Mouse (Mus musculus): ENCODE results near the gene Slc36a4. TPM values are rescaled to one million over a fixed set of nuclear protein-coding genes. Genes with fewer than 3 reads are reported as not detected.

Slc36a4 gene
- polyA plus RNA-seq, 1 experiment, result 6.1 TPM

- H3K4me3 ChIP-seq (ENCODE audit: insufficient read depth, low read depth, low read length), result no peak overlapping the region
- no peak for DNase-seq
- H3K27me3 ChIP-seq (replicated peaks; ENCODE audit: control insufficient read depth, insufficient read depth, low read length), result no peaks in the 10 kb centered on the region
- TF ChIP-seq POLR2A (IDR thresholded peaks at IDR 0.05; ENCODE audit: low read depth, low read length), result no peak
- TF ChIP-seq CTCF (conservative IDR thresholded peaks at IDR 0.05; ENCODE audit: insufficient read depth, insufficient read length, low read depth, low read length), result no peak
- 89% methylated on average over 12 of the region's 12 CpGs for WGBS
- H3K4me1 ChIP-seq (ENCODE audit: control insufficient read depth, insufficient read depth, low read length), result no peaks in the 10 kb centered on the region
- H3K27ac ChIP-seq (ENCODE audit: insufficient read depth, low read depth, low read length), result no peak overlapping the region
- no peaks in the 10 kb centered on the region for H3K36me3 ChIP-seq (ENCODE audit: control insufficient read depth, insufficient read depth, low read length)
Observed at GRCm38 (mm10) chr9:15772766-15773165, 63.2 kb downstream of the Slc36a4 start.

DNA sequence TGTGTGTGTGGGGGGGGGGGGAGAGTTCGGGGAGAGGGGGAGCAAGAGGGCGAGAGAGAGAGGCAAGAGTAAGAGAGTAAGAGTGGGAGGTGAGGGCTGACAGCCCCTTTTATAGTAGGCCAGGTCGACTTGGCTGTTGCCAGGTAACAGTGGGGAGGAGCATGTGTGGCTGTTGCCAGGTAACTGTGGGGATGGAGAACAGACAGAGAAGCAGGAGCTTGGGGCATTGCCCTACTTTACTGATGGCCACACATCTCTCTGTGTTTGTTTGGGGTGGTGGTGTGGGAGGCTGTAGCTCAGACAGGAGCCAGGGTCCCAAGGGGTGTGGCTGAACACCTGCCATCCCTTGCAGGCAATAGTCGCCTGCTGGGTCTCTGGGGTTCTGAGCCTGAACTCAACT lies 63.9 kb downstream of the Slc36a4 start:
- 51% methylated on average over 4 of the region's 4 CpGs for WGBS
- Histone ChIP-seq H3K27ac (ENCODE audit: insufficient read depth, low read depth, low read length) (no peak overlapping the region), H3K4me3 (ENCODE audit: insufficient read depth, low read depth, low read length) (no peak overlapping the region), H3K27me3 (replicated peaks; ENCODE audit: control insufficient read depth, insufficient read depth, low read length) (no peaks in the 10 kb centered on the region), H3K4me1 (ENCODE audit: control insufficient read depth, insufficient read depth, low read length) (no peaks in the 10 kb centered on the region), H3K36me3 (ENCODE audit: control insufficient read depth, insufficient read depth, low read length) (no peaks in the 10 kb centered on the region)
- TF ChIP-seq POLR2A (IDR thresholded peaks at IDR 0.05; ENCODE audit: low read depth, low read length), result no peak
- TF ChIP-seq CTCF (conservative IDR thresholded peaks at IDR 0.05; ENCODE audit: insufficient read depth, insufficient read length, low read depth, low read length), result no peak
- DNase-seq, result no peak

DNA sequence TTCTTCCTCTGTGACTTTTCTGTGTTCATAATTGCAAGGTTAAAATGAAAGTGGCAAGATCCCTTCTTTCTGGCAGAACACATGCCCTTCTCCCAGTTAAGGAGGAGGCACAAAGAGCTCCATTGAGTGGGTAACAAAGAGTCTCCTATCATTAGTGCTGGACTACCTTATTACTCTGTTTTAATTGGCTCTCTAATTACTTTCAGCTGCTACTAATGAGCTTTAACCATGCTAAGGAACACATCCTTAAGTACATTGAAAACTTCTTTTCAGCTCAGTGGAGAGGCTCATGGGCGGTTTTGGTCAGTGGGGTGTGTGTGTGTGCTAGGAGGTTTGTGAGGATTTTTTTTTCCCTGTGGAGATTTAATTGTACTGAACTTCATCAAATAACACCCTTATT lies 65.4 kb downstream of the Slc36a4 start:
- TF ChIP-seq POLR2A (IDR thresholded peaks at IDR 0.05; ENCODE audit: low read depth, low read length), result no peak
- Histone ChIP-seq H3K27ac (ENCODE audit: insufficient read depth, low read depth, low read length) (no peak overlapping the region), H3K36me3 (ENCODE audit: control insufficient read depth, insufficient read depth, low read length) (no peaks in the 10 kb centered on the region), H3K27me3 (replicated peaks; ENCODE audit: control insufficient read depth, insufficient read depth, low read length) (no peaks in the 10 kb centered on the region), H3K4me3 (ENCODE audit: insufficient read depth, low read depth, low read length) (no peak overlapping the region), H3K4me1 (ENCODE audit: control insufficient read depth, insufficient read depth, low read length) (no peaks in the 10 kb centered on the region)
- no peak for DNase-seq
- WGBS, result 83% methylated on average over 1 of the region's 1 CpGs

GRCm38 (mm10) chr9:15781936-15782335 lies 72.4 kb downstream of the Slc36a4 start:
- DNase-seq, result no peak
- TF ChIP-seq CTCF (conservative IDR thresholded peaks at IDR 0.05; ENCODE audit: insufficient read depth, insufficient read length, low read depth, low read length) (no peak), POLR2A (IDR thresholded peaks at IDR 0.05; ENCODE audit: low read depth, low read length) (no peak)
- no peaks in the 10 kb centered on the region for H3K27me3 ChIP-seq (replicated peaks; ENCODE audit: control insufficient read depth, insufficient read depth, low read length)
- H3K4me3 ChIP-seq (ENCODE audit: insufficient read depth, low read depth, low read length), result no peak overlapping the region
- H3K36me3 ChIP-seq (ENCODE audit: control insufficient read depth, insufficient read depth, low read length), result no peaks in the 10 kb centered on the region
- H3K27ac ChIP-seq (ENCODE audit: insufficient read depth, low read depth, low read length), result no peak overlapping the region
- no peaks in the 10 kb centered on the region for H3K4me1 ChIP-seq (ENCODE audit: control insufficient read depth, insufficient read depth, low read length)
- 52% methylated on average over 4 of the region's 4 CpGs for WGBS

DNA sequence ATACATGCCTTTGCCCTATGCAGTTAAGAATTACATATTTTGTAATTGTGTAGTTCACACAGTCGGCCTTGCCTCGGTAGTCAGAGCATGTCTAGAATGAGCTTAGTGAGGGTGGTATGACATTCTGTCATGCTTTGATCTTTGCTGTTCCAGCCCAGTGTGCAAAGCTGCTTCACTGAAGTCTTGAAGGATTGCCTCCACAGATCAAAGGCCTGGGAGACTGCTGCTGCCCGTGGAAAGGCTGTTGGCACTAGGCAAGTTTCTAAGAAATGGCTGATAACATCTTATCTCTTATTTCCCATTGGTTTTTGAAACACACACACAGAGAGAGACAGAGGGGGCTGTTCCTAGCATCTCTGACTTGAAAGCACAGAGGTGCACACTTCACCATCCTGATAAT lies 76.7 kb downstream of the Slc36a4 start:
- TF ChIP-seq CTCF (conservative IDR thresholded peaks at IDR 0.05; ENCODE audit: insufficient read depth, insufficient read length, low read depth, low read length), result no peak
- TF ChIP-seq POLR2A (IDR thresholded peaks at IDR 0.05; ENCODE audit: low read depth, low read length), result no peak
- no peak for DNase-seq
- Histone ChIP-seq H3K27me3 (replicated peaks; ENCODE audit: control insufficient read depth, insufficient read depth, low read length) (no peaks in the 10 kb centered on the region), H3K4me3 (ENCODE audit: insufficient read depth, low read depth, low read length) (no peak overlapping the region), H3K4me1 (ENCODE audit: control insufficient read depth, insufficient read depth, low read length) (no peaks in the 10 kb centered on the region; the same call in 1 of the 2 replicates), H3K27ac (ENCODE audit: insufficient read depth, low read depth, low read length) (no peak overlapping the region), H3K36me3 (ENCODE audit: control insufficient read depth, insufficient read depth, low read length) (no peaks in the 10 kb centered on the region)
- 35% methylated on average over 3 of the region's 3 CpGs for WGBS

GRCm38 (mm10) chr9:15786610-15787009 lies 77.1 kb downstream of the Slc36a4 start:
- no peak overlapping the region for H3K4me3 ChIP-seq (ENCODE audit: insufficient read depth, low read depth, low read length)
- 80% methylated on average over 2 of the region's 2 CpGs for WGBS
- H3K36me3 ChIP-seq (ENCODE audit: control insufficient read depth, insufficient read depth, low read length), result no peaks in the 10 kb centered on the region
- no peak overlapping the region for H3K27ac ChIP-seq (ENCODE audit: insufficient read depth, low read depth, low read length)
- H3K27me3 ChIP-seq (replicated peaks; ENCODE audit: control insufficient read depth, insufficient read depth, low read length), result no peaks in the 10 kb centered on the region
- DNase-seq, result no peak
- no peaks in the 10 kb centered on the region; the same call in 1 of the 2 replicates for H3K4me1 ChIP-seq (ENCODE audit: control insufficient read depth, insufficient read depth, low read length)
- TF ChIP-seq POLR2A (IDR thresholded peaks at IDR 0.05; ENCODE audit: low read depth, low read length) (no peak), CTCF (conservative IDR thresholded peaks at IDR 0.05; ENCODE audit: insufficient read depth, insufficient read length, low read depth, low read length) (no peak)

- H3K4me3 ChIP-seq (ENCODE audit: insufficient read depth, low read depth, low read length), result no peak overlapping the region
- no peak for TF ChIP-seq CTCF (conservative IDR thresholded peaks at IDR 0.05; ENCODE audit: insufficient read depth, insufficient read length, low read depth, low read length)
- no peak for TF ChIP-seq POLR2A (IDR thresholded peaks at IDR 0.05; ENCODE audit: low read depth, low read length)
- no peaks in the 10 kb centered on the region; the same call in 1 of the 2 replicates for H3K4me1 ChIP-seq (ENCODE audit: control insufficient read depth, insufficient read depth, low read length)
- no peak for DNase-seq
- no peaks in the 10 kb centered on the region for H3K27me3 ChIP-seq (replicated peaks; ENCODE audit: control insufficient read depth, insufficient read depth, low read length)
- no peak overlapping the region for H3K27ac ChIP-seq (ENCODE audit: insufficient read depth, low read depth, low read length)
- 87% methylated on average over 9 of the region's 9 CpGs for WGBS
- no peaks in the 10 kb centered on the region for H3K36me3 ChIP-seq (ENCODE audit: control insufficient read depth, insufficient read depth, low read length)
Observed at GRCm38 (mm10) chr9:15792076-15792475, 82.5 kb downstream of the Slc36a4 start.

Other genes starting within 250 kb of the Slc36a4 start
- gene Smco4, start 216.3 kb upstream of the Slc36a4 start, polyA plus RNA-seq (2012; rRNA removed), result 18.5 and 32.0 TPM in 2 replicates
- gene Deup1, start 81.8 kb upstream of the Slc36a4 start, polyA plus RNA-seq (2012; rRNA removed), result 0.12 and 0.19 TPM in 2 replicates
- gene Mtnr1b, start 164.8 kb downstream of the Slc36a4 start, polyA plus RNA-seq (2012; rRNA removed), result not detected in 2 replicates

All from kidney, adult 2 months (tissue).